Mouse (Mus musculus) lung, adult 2 months (tissue): ENCODE data around the gene Fbxo11. TPM values are rescaled to one million over a fixed set of nuclear protein-coding genes. Genes with fewer than 3 reads are reported as not detected.
"Not testable (repeated sequence)": the region's sequence is repeated elsewhere in the genome, so short reads cannot be mapped to it uniquely, and the experiment has no call there.

Experiments
- DNase-seq: peaks from one replicate; pipeline ENCODE4 v3.0.0; 2022
- H3K4me1 ChIP-seq: fragments of 200-500 bp; 2 replicates; pipeline ENCODE4 v1.6.1; 2011; ENCODE audit warnings: low read length; ENCODE audit not compliant: control insufficient read depth, insufficient read depth
- H3K4me3 ChIP-seq: fragments of 200-500 bp; replicated peaks from 2 replicates; pipeline ENCODE3; 2011; ENCODE audit warnings: low read depth, mild to moderate bottlenecking, control low read depth, low read length; ENCODE audit errors: extremely low read depth
- CTCF ChIP-seq: fragments of 200-500 bp; IDR thresholded peaks from 2 replicates; pipeline ENCODE4 v1.5.1; 2011; ENCODE audit warnings: mild to moderate bottlenecking, low read length, control low read depth; ENCODE audit not compliant: insufficient read depth
- POLR2A ChIP-seq: fragments of 200-500 bp; IDR thresholded peaks from 2 replicates; pipeline ENCODE4 v1.6.1; 2011; ENCODE audit warnings: low read depth, mild to moderate bottlenecking, control low read depth, low read length, borderline replicate concordance; ENCODE audit errors: extremely low read depth
- WGBS: fragments of 180-500 bp; shearing (Covaris S2); methylation state at CpG from one replicate; pipeline ENCODE4 v1.1.7; 2018; 5-methylcytosine and 5-hydroxymethylcytosine counted together
- polyA plus RNA-seq: library from polyadenylated mRNA; depleted of rRNA; stranded (reverse); fragments of >200 nt; gene quantifications from 2 replicates; pipeline ENCODE4 v1.2.3, GENCODE M21; 2012

Fbxo11 gene
- polyA plus RNA-seq, 1 experiment, result 37.7 TPM

- DNase-seq, result no peak
- TF ChIP-seq POLR2A (no peak), CTCF (peak; percentile 33; the same call in 1 of the 2 replicates)
Measured at GRCm38 (mm10) chr17:88025227-88025626, 39.9 kb downstream of the Fbxo11 start.

GRCm38 (mm10) chr17:88023924-88024323, 41.2 kb downstream of the Fbxo11 start:
- no peak for DNase-seq
- TF ChIP-seq CTCF (no peak), POLR2A (no peak)
- Histone ChIP-seq H3K4me1 (no peaks in the 10 kb centered on the region; the same call in none of the 2 replicates), H3K4me3 (no peak overlapping the region)
- WGBS, result 81% methylated on average over 1 of the region's 1 CpGs

More at GRCm38 (mm10) chr17:88025227-88025626, 39.9 kb downstream of the Fbxo11 start:
- no peak overlapping the region for H3K4me3 ChIP-seq
- H3K4me1 ChIP-seq, result peaks cover 3% of the 10 kb centered on the region
- WGBS, result 26% methylated on average over 4 of the region's 4 CpGs

- H3K4me3 ChIP-seq, DNase-seq, H3K4me1 ChIP-seq: not testable (repeated sequence)
- WGBS, result 91% methylated on average over 8 of the region's 8 CpGs
Measured at GRCm38 (mm10) chr17:88016027-88016426, 49.1 kb downstream of the Fbxo11 start.

GRCm38 (mm10) chr17:88014456-88014855, 50.6 kb downstream of the Fbxo11 start:
- DNase-seq, result no peak
- peaks cover 4% of the 10 kb centered on the region for H3K4me1 ChIP-seq
- 80% methylated on average over 1 of the region's 1 CpGs for WGBS
- TF ChIP-seq CTCF (no peak), POLR2A (no peak)
- no peak overlapping the region for H3K4me3 ChIP-seq

- WGBS, result 86% methylated on average over 8 of the region's 8 CpGs
- TF ChIP-seq POLR2A (no peak), CTCF (no peak)
- Histone ChIP-seq H3K4me3 (no peak overlapping the region), H3K4me1 (no peaks in the 10 kb centered on the region)
- DNase-seq, result no peak
Measured at GRCm38 (mm10) chr17:88006956-88007355, 58.1 kb downstream of the Fbxo11 start.

GRCm38 (mm10) chr17:88004892-88005291, 60.2 kb downstream of the Fbxo11 start:
- no peak for DNase-seq
- Histone ChIP-seq H3K4me1 (no peaks in the 10 kb centered on the region), H3K4me3 (no peak overlapping the region)
- 97% methylated on average over 1 of the region's 1 CpGs for WGBS
- no peak for TF ChIP-seq CTCF

GRCm38 (mm10) chr17:87997808-87998207, 67.3 kb downstream of the Fbxo11 start:
- TF ChIP-seq POLR2A (no peak), CTCF (no peak)
- WGBS, result 81% methylated on average over 4 of the region's 4 CpGs
- DNase-seq, result no peak
- Histone ChIP-seq H3K4me3 (no peak overlapping the region), H3K4me1 (no peaks in the 10 kb centered on the region)

GRCm38 (mm10) chr17:87993338-87993737, 71.8 kb downstream of the Fbxo11 start:
- H3K4me3 ChIP-seq, result no peak overlapping the region
- WGBS, result 51% methylated on average over 1 of the region's 1 CpGs
- no peak for DNase-seq
- H3K4me1 ChIP-seq, result no peaks in the 10 kb centered on the region
- TF ChIP-seq CTCF (no peak), POLR2A (no peak)

GRCm38 (mm10) chr17:87992154-87992553, 72.9 kb downstream of the Fbxo11 start:
- Histone ChIP-seq H3K4me3 (no peak overlapping the region), H3K4me1 (no peaks in the 10 kb centered on the region)
- WGBS, result 89% methylated on average over 3 of the region's 3 CpGs
- no peak for TF ChIP-seq CTCF
- TF ChIP-seq POLR2A, result no peak
- DNase-seq, result no peak

GRCm38 (mm10) chr17:87987507-87987906, 77.6 kb downstream of the Fbxo11 start:
- no peak for DNase-seq
- H3K4me1 ChIP-seq, result no peaks in the 10 kb centered on the region
- WGBS, result 75% methylated on average over 6 of the region's 6 CpGs
- no peak overlapping the region for H3K4me3 ChIP-seq
- TF ChIP-seq CTCF, result no peak
- TF ChIP-seq POLR2A, result no peak

GRCm38 (mm10) chr17:87985916-87986315, 79.2 kb downstream of the Fbxo11 start:
- no peaks in the 10 kb centered on the region for H3K4me1 ChIP-seq
- DNase-seq, result no peak
- TF ChIP-seq POLR2A (no peak), CTCF (no peak)
- 78% methylated on average over 8 of the region's 8 CpGs for WGBS
- H3K4me3 ChIP-seq, result no peak overlapping the region
